Mouse (Mus musculus) kidney, embryonic 14.5 days (tissue): Measurements from ENCODE around the gene Prlr. TPM values are rescaled to one million over a fixed set of nuclear protein-coding genes. Genes with fewer than 3 reads are reported as not detected.

Experiments used
- ATAC-seq: fragments of 200-750 bp; cut with Nextera tagmentation; 2 replicates; pipeline ENCODE4 v1.8.0; 2017; ENCODE audit warnings: moderate number of reproducible peaks, mild to moderate bottlenecking, moderate TSS enrichment, moderate library complexity; ENCODE audit not compliant: low FRiP score, low TSS enrichment
- H3K27ac ChIP-seq: fragments of 300-500 bp; sonication (generic); 2 replicates; pipeline ENCODE4 v1.5.1; 2014; ENCODE audit warnings: low read depth, mild to moderate bottlenecking, low read length, moderate library complexity, mixed read lengths
- H3K27me3 ChIP-seq: fragments of 300-500 bp; sonication (generic); 2 replicates; pipeline ENCODE4 v1.6.1; 2014; ENCODE audit warnings: mild to moderate bottlenecking, low read length; ENCODE audit not compliant: control insufficient read depth, insufficient read depth
- H3K36me3 ChIP-seq: fragments of 300-500 bp; sonication (generic); 2 replicates; pipeline ENCODE4 v1.6.1; 2014; ENCODE audit warnings: low read length, mixed read lengths; ENCODE audit not compliant: control insufficient read depth, insufficient read depth
- H3K4me1 ChIP-seq: fragments of 300-500 bp; sonication (generic); 2 replicates; pipeline ENCODE4 v1.6.1; 2014; ENCODE audit warnings: low read length, mixed read lengths; ENCODE audit not compliant: control insufficient read depth, insufficient read depth
- H3K4me2 ChIP-seq: fragments of 300-500 bp; sonication (generic); replicated peaks from 2 replicates; pipeline ENCODE4 v1.6.1; 2014; ENCODE audit warnings: low read depth, mild to moderate bottlenecking, low read length
- H3K4me3 ChIP-seq: fragments of 300-500 bp; sonication (generic); 2 replicates; pipeline ENCODE4 v1.5.1; 2014; ENCODE audit warnings: mild to moderate bottlenecking, low read length
- H3K9ac ChIP-seq: fragments of 300-500 bp; sonication (generic); 2 replicates; pipeline ENCODE4 v1.6.1; 2014; ENCODE audit warnings: low read depth, mild to moderate bottlenecking, low read length, moderate library complexity
- H3K9me3 ChIP-seq: fragments of 300-500 bp; sonication (generic); 2 replicates; pipeline ENCODE4 v1.6.1; 2016; ENCODE audit warnings: low read length; ENCODE audit not compliant: control insufficient read depth
- WGBS: fragments of 180-500 bp; shearing (Covaris S2); extraction: QIAGEN DNeasy Blood & Tissue Kit; methylation state at CpG from one replicate; pipeline ENCODE4 v1.1.7; 2014; 5-methylcytosine and 5-hydroxymethylcytosine counted together
- polyA plus RNA-seq: library from polyadenylated mRNA; unstranded; fragments of >200 nt; fragmentation: Nextera tagmentation; extraction: Ambion mirVana; gene quantifications from 2 replicates; pipeline ENCODE4 v1.2.1, GENCODE M21; 2014

The Prlr gene
- polyA plus RNA-seq, 1 experiment from 2014 or later, result 2.5 TPM

GRCm38 (mm10) chr15:10277461-10277860, 100.4 kb downstream of the Prlr start:
- Histone ChIP-seq H3K4me2 (no peak overlapping the region), H3K9me3 (no peaks in the 10 kb centered on the region), H3K4me3 (no peak overlapping the region), H3K27me3 (no peaks in the 10 kb centered on the region), H3K4me1 (no peaks in the 10 kb centered on the region), H3K36me3 (no peaks in the 10 kb centered on the region), H3K27ac (no peak overlapping the region), H3K9ac (no peak overlapping the region)
- ATAC-seq, result no peak
- WGBS, result 76% methylated on average over 4 of the region's 4 CpGs

GRCm38 (mm10) chr15:10281546-10281945, 104.5 kb downstream of the Prlr start:
- no peak overlapping the region for H3K27ac ChIP-seq
- no peaks in the 10 kb centered on the region for H3K36me3 ChIP-seq
- H3K9me3 ChIP-seq, result no peaks in the 10 kb centered on the region
- ATAC-seq, result no peak
- no peaks in the 10 kb centered on the region for H3K27me3 ChIP-seq
- no peak overlapping the region for H3K4me3 ChIP-seq
- WGBS, result 71% methylated on average over 5 of the region's 5 CpGs
- H3K4me1 ChIP-seq, result no peaks in the 10 kb centered on the region
- no peak overlapping the region for H3K4me2 ChIP-seq
- no peak overlapping the region for H3K9ac ChIP-seq

- H3K4me1 ChIP-seq, result no peaks in the 10 kb centered on the region
- ATAC-seq, result no peak
- H3K27ac ChIP-seq, result no peak overlapping the region
- no peaks in the 10 kb centered on the region for H3K27me3 ChIP-seq
- H3K9me3 ChIP-seq, result no peaks in the 10 kb centered on the region
- H3K36me3 ChIP-seq, result no peaks in the 10 kb centered on the region
- H3K4me3 ChIP-seq, result no peak overlapping the region
- no peak overlapping the region for H3K9ac ChIP-seq
- no peak overlapping the region for H3K4me2 ChIP-seq
Measured at GRCm38 (mm10) chr15:10283661-10284060, 106.6 kb downstream of the Prlr start.

GRCm38 (mm10) chr15:10296570-10296969, 119.5 kb downstream of the Prlr start:
- ATAC-seq, result no peak
- H3K4me3 ChIP-seq, result no peak overlapping the region
- H3K9ac ChIP-seq, result no peak overlapping the region
- H3K4me1 ChIP-seq, result no peaks in the 10 kb centered on the region
- no peaks in the 10 kb centered on the region for H3K36me3 ChIP-seq
- H3K4me2 ChIP-seq, result no peak overlapping the region
- no peaks in the 10 kb centered on the region for H3K27me3 ChIP-seq
- no peak overlapping the region for H3K27ac ChIP-seq
- 88% methylated on average over 1 of the region's 1 CpGs for WGBS
- no peaks in the 10 kb centered on the region for H3K9me3 ChIP-seq

DNA sequence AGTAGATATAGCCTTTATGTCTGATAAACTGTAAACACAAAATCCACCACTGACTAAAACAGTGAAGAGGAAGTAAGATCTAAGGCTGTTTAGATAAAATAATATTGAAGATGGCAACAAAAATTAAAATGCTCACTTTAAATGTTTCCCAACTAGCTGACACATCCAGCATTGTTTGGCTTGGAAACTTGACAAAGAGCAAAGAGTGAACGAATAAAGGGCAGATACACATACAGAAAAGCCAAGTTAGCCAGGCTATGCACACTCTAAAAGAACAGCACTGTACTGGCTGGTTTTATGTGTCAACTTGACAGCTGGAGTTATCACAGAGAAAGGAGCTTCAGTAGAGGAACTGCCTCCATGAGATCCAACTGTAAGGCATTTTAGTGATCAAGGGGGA, 121.0 kb downstream of the Prlr start:
- H3K4me1 ChIP-seq, result no peaks in the 10 kb centered on the region
- no peak overlapping the region for H3K27ac ChIP-seq
- 77% methylated on average over 1 of the region's 1 CpGs for WGBS
- H3K36me3 ChIP-seq, result no peaks in the 10 kb centered on the region
- H3K4me2 ChIP-seq, result no peak overlapping the region
- no peaks in the 10 kb centered on the region for H3K9me3 ChIP-seq
- H3K9ac ChIP-seq, result no peak overlapping the region
- H3K27me3 ChIP-seq, result no peaks in the 10 kb centered on the region
- H3K4me3 ChIP-seq, result no peak overlapping the region
- ATAC-seq, result no peak

- H3K36me3 ChIP-seq, result no peaks in the 10 kb centered on the region
- H3K4me3 ChIP-seq, result no peak overlapping the region
- no peaks in the 10 kb centered on the region for H3K9me3 ChIP-seq
- 75% methylated on average over 3 of the region's 3 CpGs for WGBS
- H3K27me3 ChIP-seq, result no peaks in the 10 kb centered on the region
- no peaks in the 10 kb centered on the region for H3K4me1 ChIP-seq
- H3K4me2 ChIP-seq, result no peak overlapping the region
- ATAC-seq, result no peak
- no peak overlapping the region for H3K27ac ChIP-seq
- H3K9ac ChIP-seq, result no peak overlapping the region
Measured at GRCm38 (mm10) chr15:10299467-10299866, 122.4 kb downstream of the Prlr start.

DNA sequence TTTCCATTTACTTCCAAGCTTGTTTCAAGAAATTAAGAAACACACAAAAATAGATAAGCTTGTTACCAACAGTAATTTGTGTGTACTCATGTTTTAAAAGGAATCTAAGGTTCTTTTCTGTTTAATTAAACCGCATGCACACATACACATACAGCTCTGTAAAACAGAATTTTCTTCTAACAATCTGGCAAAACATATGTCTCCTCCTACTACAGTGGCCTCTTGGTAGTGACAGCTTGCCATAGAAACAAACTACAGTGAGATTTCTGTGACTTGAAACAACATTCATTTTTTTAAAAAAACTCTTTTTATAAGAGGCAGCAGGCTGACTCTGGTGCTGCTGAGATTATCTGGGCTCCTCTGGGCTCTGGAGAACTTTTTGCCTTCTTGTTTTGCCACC, 129.4 kb downstream of the Prlr start:
- H3K4me1 ChIP-seq, result no peaks in the 10 kb centered on the region
- H3K27ac ChIP-seq, result no peak overlapping the region
- 93% methylated on average over 1 of the region's 1 CpGs for WGBS
- no peaks in the 10 kb centered on the region for H3K9me3 ChIP-seq
- no peak for ATAC-seq
- no peak overlapping the region for H3K9ac ChIP-seq
- H3K36me3 ChIP-seq, result no peaks in the 10 kb centered on the region
- no peaks in the 10 kb centered on the region for H3K27me3 ChIP-seq
- H3K4me2 ChIP-seq, result no peak overlapping the region
- H3K4me3 ChIP-seq, result no peak overlapping the region

- Histone ChIP-seq H3K27me3 (no peaks in the 10 kb centered on the region; the same call in 1 of the 2 replicates), H3K9me3 (no peaks in the 10 kb centered on the region), H3K27ac (no peak overlapping the region), H3K4me1 (no peaks in the 10 kb centered on the region), H3K4me3 (no peak overlapping the region), H3K4me2 (no peak overlapping the region), H3K36me3 (no peaks in the 10 kb centered on the region), H3K9ac (no peak overlapping the region)
- ATAC-seq, result no peak
- 34% methylated on average over 5 of the region's 5 CpGs for WGBS
Measured at GRCm38 (mm10) chr15:10311826-10312225, 134.8 kb downstream of the Prlr start.

DNA sequence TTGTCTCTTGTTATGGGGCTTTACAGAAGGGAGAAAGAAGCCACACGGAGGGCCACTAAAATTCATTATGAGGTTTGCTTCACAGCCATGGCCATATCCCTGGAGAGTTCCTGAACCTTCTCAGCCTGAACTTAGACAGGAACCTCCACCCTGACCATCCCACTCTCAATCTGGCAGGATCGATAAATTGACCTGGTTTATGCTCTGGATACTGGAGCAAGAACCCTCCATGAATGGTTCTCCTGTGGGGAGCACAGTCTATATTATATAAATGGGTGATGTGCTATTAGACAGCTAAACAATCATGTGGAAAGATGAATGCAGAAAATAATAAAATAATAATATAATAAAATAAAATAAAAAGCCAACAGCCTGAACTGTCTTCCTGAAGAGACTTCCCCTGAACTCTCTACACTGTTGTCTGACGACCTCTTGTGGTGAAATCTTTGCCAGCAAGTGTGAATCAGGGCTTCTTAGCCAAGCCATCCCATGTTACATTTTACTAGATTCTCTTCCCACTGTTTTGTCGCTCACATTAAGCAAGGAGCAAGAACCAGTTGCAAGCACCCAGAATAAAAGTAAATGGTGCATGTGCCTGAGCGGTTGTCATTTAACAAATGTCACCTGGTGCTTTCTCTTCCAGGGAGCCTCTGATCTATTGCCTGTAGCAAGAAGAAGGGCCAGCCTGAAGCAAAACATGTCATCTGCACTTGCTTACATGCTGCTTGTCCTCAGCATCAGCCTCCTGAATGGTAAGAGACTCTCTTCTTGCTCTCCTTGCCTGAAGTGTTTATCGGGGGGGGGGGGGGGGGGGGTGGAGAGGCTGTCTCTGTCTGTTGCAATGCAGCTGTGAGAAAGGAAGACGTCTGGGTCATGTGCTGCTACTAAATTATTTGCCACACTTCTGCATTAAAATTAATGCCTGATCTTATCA, 136.8 kb downstream of the Prlr start:
- Histone ChIP-seq H3K4me1 (no peaks in the 10 kb centered on the region), H3K4me2 (no peak overlapping the region), H3K4me3 (no peak overlapping the region), H3K9ac (no peak overlapping the region), H3K27me3 (no peaks in the 10 kb centered on the region; the same call in 1 of the 2 replicates), H3K9me3 (no peaks in the 10 kb centered on the region), H3K36me3 (no peaks in the 10 kb centered on the region), H3K27ac (no peak overlapping the region)
- 48% methylated on average over 6 of the region's 7 CpGs for WGBS
- peak; percentile 77; the same call in 1 of the 2 replicates for ATAC-seq
